Mouse (Mus musculus) limb, embryonic 12.5 days (tissue): ENCODE results near the gene Pmvk. TPM values are rescaled to one million over a fixed set of nuclear protein-coding genes. Genes with fewer than 3 reads are reported as not detected.
A peak's percentile ranks its signal among the peaks of the same experiment; 100 is the strongest.

Source experiments
- ATAC-seq: fragments of 200-750 bp; cut with Nextera tagmentation; 2 replicates; pipeline ENCODE4 v1.8.0; 2017; ENCODE audit warnings: low read depth, moderate TSS enrichment; ENCODE audit not compliant: insufficient number of reproducible peaks, insufficient read depth, low FRiP score, low TSS enrichment
- H3K27ac ChIP-seq: fragments of 300-500 bp; sonication (generic); 2 replicates; pipeline ENCODE4 v1.5.1; 2016; ENCODE audit warnings: mild to moderate bottlenecking, moderate library complexity
- H3K27me3 ChIP-seq: fragments of 300-500 bp; sonication (generic); 2 replicates; pipeline ENCODE4 v1.6.1; 2016; ENCODE audit warnings: mild to moderate bottlenecking, moderate library complexity
- H3K36me3 ChIP-seq: fragments of 300-500 bp; sonication (generic); 2 replicates; pipeline ENCODE4 v1.6.1; 2016; ENCODE audit warnings: mild to moderate bottlenecking, moderate library complexity
- H3K4me1 ChIP-seq: fragments of 300-500 bp; sonication (generic); replicated peaks from 2 replicates; pipeline ENCODE4 v1.6.1; 2016
- H3K4me2 ChIP-seq: fragments of 300-500 bp; sonication (generic); 2 replicates; pipeline ENCODE4 v1.6.1; 2016; ENCODE audit warnings: mild to moderate bottlenecking, moderate library complexity
- H3K4me3 ChIP-seq: fragments of 300-500 bp; sonication (generic); replicated peaks from 2 replicates; pipeline ENCODE4 v1.5.1; 2016; ENCODE audit warnings: mild to moderate bottlenecking
- H3K9ac ChIP-seq: fragments of 300-500 bp; sonication (generic); replicated peaks from 2 replicates; pipeline ENCODE4 v1.6.1; 2016; ENCODE audit warnings: mild to moderate bottlenecking, moderate library complexity
- H3K9me3 ChIP-seq: fragments of 300-500 bp; sonication (generic); 2 replicates; pipeline ENCODE4 v1.6.1; 2016; ENCODE audit warnings: mild to moderate bottlenecking, moderate library complexity
- WGBS: fragments of 180-500 bp; shearing (Covaris S2); methylation state at CpG from one replicate; pipeline ENCODE4 v1.1.7; 2016; 5-methylcytosine and 5-hydroxymethylcytosine counted together
- polyA plus RNA-seq: library from polyadenylated mRNA; unstranded; fragments of >200 nt; fragmentation: Nextera tagmentation; extraction: Ambion mirVana; gene quantifications from 2 replicates; pipeline ENCODE4 v1.2.1, GENCODE M21; 2016

The Pmvk gene
- polyA plus RNA-seq, 1 experiment from 2014 or later = 53.4 TPM

DNA sequence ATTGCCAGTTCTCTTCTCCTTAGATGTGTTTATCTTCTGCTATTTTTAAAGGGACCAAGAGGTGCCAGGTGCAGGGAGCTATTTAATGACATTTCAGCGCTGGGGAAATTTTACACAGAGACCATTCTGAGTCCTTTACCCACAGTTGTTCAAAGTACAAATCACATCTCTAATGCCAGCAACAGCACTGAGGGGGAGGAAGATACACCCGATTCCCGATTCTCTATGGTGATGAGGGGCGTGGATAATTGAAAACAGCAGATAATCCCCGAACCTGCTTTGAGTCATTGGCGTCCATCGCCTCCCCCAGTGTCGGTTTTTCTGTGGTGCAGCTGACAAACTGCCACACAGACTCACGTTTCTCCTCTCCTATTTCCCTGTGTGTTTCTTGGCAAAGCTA lies 53.7 kb downstream of the Pmvk start:
- Histone ChIP-seq H3K9me3 (no peaks in the 10 kb centered on the region), H3K4me3 (no peak overlapping the region), H3K4me2 (0 out of 2 replicates have a peak overlapping the region, but pooled peaks have one; percentile 8), H3K4me1 (peaks cover 25% of the 10 kb centered on the region), H3K9ac (no peak overlapping the region), H3K27ac (no peak overlapping the region), H3K36me3 (no peaks in the 10 kb centered on the region), H3K27me3 (peaks cover 36% of the 10 kb centered on the region)
- WGBS = 23% methylated on average over 9 of the region's 9 CpGs
- ATAC-seq = no peak

DNA sequence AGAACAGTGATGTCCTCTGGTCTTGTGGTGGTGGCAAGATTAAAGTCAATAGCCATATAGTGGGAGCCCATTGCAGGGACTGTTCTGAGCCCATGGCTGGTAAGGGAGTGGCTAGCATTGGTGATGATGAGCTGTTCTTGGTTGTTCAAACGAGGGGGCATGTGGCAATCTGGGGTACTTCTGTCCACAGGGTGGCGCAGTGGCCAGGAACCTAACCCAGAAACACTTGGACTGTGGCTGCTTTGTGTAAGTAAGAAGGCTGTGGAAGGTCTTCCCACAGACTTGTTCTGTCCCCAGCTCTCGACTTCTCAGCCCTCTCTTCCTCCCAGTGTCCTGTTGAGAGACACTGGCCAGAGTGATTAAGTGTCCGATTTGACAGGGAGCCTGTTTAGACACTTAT lies 56.6 kb downstream of the Pmvk start:
- Histone ChIP-seq H3K27me3 (peaks cover 31% of the 10 kb centered on the region), H3K4me3 (no peak overlapping the region), H3K27ac (no peak overlapping the region), H3K4me2 (peak overlapping the region; percentile 40), H3K9me3 (no peaks in the 10 kb centered on the region), H3K9ac (no peak overlapping the region), H3K36me3 (no peaks in the 10 kb centered on the region), H3K4me1 (peaks cover 25% of the 10 kb centered on the region)
- no peak for ATAC-seq
- WGBS = 33% methylated on average over 4 of the region's 4 CpGs

DNA sequence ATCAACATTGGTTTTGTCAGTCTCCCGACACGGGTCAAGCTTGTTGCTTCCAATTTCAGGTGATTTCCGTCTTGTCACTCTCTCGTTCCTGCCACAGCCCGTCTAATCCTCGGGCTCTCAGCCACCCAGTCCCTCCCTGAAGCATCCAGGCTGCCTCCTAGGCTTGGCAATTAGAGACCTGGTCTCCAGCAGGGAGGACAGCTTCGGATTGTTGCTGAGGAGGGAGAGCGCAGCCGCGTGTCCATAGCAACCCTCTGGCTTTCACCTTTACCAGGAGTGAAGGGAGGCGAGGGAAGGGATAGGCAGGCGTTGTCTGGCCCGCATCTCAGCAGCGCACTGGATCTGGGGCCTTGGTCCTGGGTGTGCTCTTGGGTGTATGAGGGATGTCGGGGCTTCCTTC lies 57.1 kb downstream of the Pmvk start:
- Histone ChIP-seq H3K27me3 (peaks cover 31% of the 10 kb centered on the region), H3K4me1 (peaks cover 25% of the 10 kb centered on the region), H3K9me3 (peaks cover 2% of the 10 kb centered on the region; the same call in 1 of the 2 replicates), H3K4me3 (no peak overlapping the region), H3K4me2 (peak overlapping the region; percentile 40), H3K9ac (no peak overlapping the region), H3K36me3 (no peaks in the 10 kb centered on the region), H3K27ac (no peak overlapping the region)
- ATAC-seq = no peak
- 36% methylated on average over 15 of the region's 15 CpGs for WGBS

DNA sequence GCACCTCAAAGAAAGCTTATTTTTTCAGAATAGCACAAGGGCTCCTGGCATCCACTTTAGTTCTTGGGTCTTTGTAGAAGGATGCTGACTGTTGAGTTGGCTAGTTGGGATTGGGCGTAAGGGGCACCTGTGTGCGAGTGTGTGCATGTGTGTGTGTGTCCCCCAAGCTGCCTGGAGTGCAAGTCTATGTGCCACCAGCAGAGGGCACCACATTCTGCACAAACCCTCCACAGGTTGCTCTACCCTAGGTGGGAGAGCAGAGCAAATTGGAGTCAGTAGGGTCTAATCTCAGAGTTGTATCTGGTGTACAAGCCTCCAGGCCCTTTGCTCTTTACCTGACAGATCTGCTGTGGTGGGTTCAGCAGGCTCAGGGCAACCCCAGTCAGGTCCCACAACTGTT lies 57.9 kb downstream of the Pmvk start:
- no peak overlapping the region for H3K4me3 ChIP-seq
- no peak overlapping the region for H3K27ac ChIP-seq
- H3K9me3 ChIP-seq = peaks cover 8% of the 10 kb centered on the region; the same call in 1 of the 2 replicates
- WGBS = 96% methylated on average over 2 of the region's 2 CpGs
- no peak overlapping the region for H3K4me2 ChIP-seq
- ATAC-seq = no peak
- H3K27me3 ChIP-seq = peaks cover 31% of the 10 kb centered on the region
- H3K4me1 ChIP-seq = peaks cover 23% of the 10 kb centered on the region
- no peaks in the 10 kb centered on the region for H3K36me3 ChIP-seq
- H3K9ac ChIP-seq = no peak overlapping the region

DNA sequence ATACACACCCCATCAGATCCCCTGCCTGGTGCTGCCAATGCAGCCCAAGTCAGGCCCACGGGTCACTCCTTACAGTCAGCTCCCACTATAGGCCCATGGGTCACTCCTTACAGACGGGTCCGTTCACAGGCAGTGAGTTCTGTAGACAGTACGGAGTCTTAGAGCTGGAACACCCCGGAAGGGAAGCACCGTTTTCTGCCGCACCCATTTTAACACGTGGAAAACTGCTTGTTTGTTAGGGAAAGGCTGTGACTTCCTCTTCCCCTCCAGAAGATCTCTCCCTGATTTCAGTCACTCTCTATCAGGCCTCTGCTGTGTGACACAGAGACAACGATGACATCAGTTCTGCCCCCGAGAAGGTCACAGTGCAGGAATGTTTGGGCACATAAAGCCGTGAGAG lies 61.1 kb downstream of the Pmvk start:
- no peak overlapping the region for H3K4me2 ChIP-seq
- peaks cover 10% of the 10 kb centered on the region for H3K4me1 ChIP-seq
- peaks cover 8% of the 10 kb centered on the region; the same call in 1 of the 2 replicates for H3K9me3 ChIP-seq
- H3K36me3 ChIP-seq = no peaks in the 10 kb centered on the region
- no peak overlapping the region for H3K4me3 ChIP-seq
- no peak for ATAC-seq
- H3K9ac ChIP-seq = no peak overlapping the region
- H3K27me3 ChIP-seq = peaks cover 17% of the 10 kb centered on the region
- H3K27ac ChIP-seq = no peak overlapping the region
- WGBS = 73% methylated on average over 11 of the region's 11 CpGs

DNA sequence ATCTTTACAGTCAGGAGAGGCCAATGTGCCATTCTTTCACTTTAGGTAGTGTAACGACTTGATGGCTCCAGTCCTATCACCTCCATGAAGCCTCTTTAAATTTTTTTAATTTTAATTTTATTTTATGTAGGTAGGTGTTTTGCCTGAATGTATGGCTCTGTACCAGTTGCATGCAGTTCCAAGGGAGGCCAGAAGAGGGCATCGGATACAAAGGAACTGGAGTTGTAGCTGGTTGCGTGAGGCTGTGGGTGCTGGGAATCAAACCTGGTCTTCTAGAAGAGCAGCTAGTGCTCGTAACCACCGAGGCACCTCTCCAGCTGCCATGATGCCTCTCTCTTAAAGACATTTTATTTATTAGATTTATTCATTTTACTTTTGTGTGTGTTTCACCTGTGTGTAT lies 62.0 kb downstream of the Pmvk start:
- H3K27me3 ChIP-seq = peaks cover 18% of the 10 kb centered on the region
- no peak overlapping the region for H3K4me3 ChIP-seq
- peaks cover 18% of the 10 kb centered on the region for H3K4me1 ChIP-seq
- peaks cover 8% of the 10 kb centered on the region; the same call in 1 of the 2 replicates for H3K9me3 ChIP-seq
- H3K36me3 ChIP-seq = no peaks in the 10 kb centered on the region
- no peak overlapping the region for H3K9ac ChIP-seq
- H3K4me2 ChIP-seq = no peak overlapping the region
- ATAC-seq = no peak
- 91% methylated on average over 5 of the region's 5 CpGs for WGBS
- H3K27ac ChIP-seq = no peak overlapping the region

Other genes starting within 250 kb of the Pmvk start
- 44.2 and 52.7 TPM in 2 replicates for gene Thbs3, start 239.4 kb upstream of the Pmvk start, polyA plus RNA-seq
- gene Mtx1, start 227.5 kb upstream of the Pmvk start, polyA plus RNA-seq = 212 and 217 TPM in 2 replicates
- 0.53 and 1.0 TPM in 2 replicates for gene Muc1, start 225.5 kb upstream of the Pmvk start, polyA plus RNA-seq
- gene Krtcap2, start 208.6 kb upstream of the Pmvk start, polyA plus RNA-seq = 316 and 333 TPM in 2 replicates
- 6.1 and 6.3 TPM in 2 replicates for gene Trim46, start 208.2 kb upstream of the Pmvk start, polyA plus RNA-seq
- 93.9 and 102 TPM in 2 replicates for gene Dpm3, start 195.2 kb upstream of the Pmvk start, polyA plus RNA-seq
- gene Slc50a1, start 184.0 kb upstream of the Pmvk start, polyA plus RNA-seq = 58.5 and 66.3 TPM in 2 replicates
- 36.9 and 40.4 TPM in 2 replicates for gene Efna1, start 173.4 kb upstream of the Pmvk start, polyA plus RNA-seq
- gene Efna3, start 131.6 kb upstream of the Pmvk start, polyA plus RNA-seq = 17.6 and 21.3 TPM in 2 replicates
- 53.2 and 55.1 TPM in 2 replicates for gene Efna4, start 116.5 kb upstream of the Pmvk start, polyA plus RNA-seq
- gene Adam15, start 104.5 kb upstream of the Pmvk start, polyA plus RNA-seq = 27.0 and 32.1 TPM in 2 replicates
- 0.18 and 0.20 TPM in 2 replicates for gene Dcst2, start 92.6 kb upstream of the Pmvk start, polyA plus RNA-seq
- 0.26 and 0.40 TPM in 2 replicates for gene Dcst1, start 89.3 kb upstream of the Pmvk start, polyA plus RNA-seq
- gene Zbtb7b, start 59.8 kb upstream of the Pmvk start, polyA plus RNA-seq = 0.79 and 1.2 TPM in 2 replicates
- gene Lenep, start 51.7 kb upstream of the Pmvk start, polyA plus RNA-seq = 1.0 TPM in 1 of 2 replicates, not detected in the other
- 25.0 and 26.4 TPM in 2 replicates for gene Flad1, start 42.7 kb upstream of the Pmvk start, polyA plus RNA-seq
- gene Cks1b, start 36.2 kb upstream of the Pmvk start, polyA plus RNA-seq = 585 and 619 TPM in 2 replicates
- gene Shc1, start 36.1 kb upstream of the Pmvk start, polyA plus RNA-seq = 84.4 and 90.9 TPM in 2 replicates
- 62.4 and 64.0 TPM in 2 replicates for gene Pygo2, start 24.3 kb upstream of the Pmvk start, polyA plus RNA-seq
- 27.4 and 28.5 TPM in 2 replicates for gene Pbxip1, start 17.8 kb upstream of the Pmvk start, polyA plus RNA-seq
- 1.6 and 1.9 TPM in 2 replicates for gene Kcnn3, start 65.6 kb downstream of the Pmvk start, polyA plus RNA-seq